Mouse (Mus musculus): ENCODE measurements at regions not wholly inside any gene's neighbourhood (a gene's known extent, or its start where the extent isn't known, plus 50 kb on each side); places are given as distances from the start of the nearest gene placed in this dataset.
"Not testable (repeated sequence)": the region's sequence is repeated elsewhere in the genome, so short reads cannot be mapped to it uniquely, and the experiment has no call there.

DNA sequence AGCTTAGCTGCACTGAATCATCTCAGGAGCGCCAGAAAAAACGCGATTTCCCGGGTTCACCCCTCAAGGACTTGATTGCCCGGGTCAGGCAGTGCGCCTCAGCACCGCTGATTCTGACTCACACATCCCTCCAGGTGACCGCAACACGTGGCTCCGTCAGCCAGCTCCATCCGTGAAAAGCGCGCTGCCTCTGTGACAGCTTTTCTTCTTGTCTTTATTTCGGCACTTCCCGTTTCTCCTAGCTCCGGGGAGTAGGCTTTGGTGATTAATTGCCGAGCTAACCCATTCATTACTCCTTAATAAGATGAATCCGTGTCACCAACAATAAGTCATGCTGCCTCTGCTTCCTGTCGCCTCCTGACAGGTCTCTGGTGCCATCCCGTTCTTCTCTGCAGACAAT, 108.6 kb downstream of the Katnal1 start:
- no peak for DNase-seq (ENCODE audit: low read depth)

DNA sequence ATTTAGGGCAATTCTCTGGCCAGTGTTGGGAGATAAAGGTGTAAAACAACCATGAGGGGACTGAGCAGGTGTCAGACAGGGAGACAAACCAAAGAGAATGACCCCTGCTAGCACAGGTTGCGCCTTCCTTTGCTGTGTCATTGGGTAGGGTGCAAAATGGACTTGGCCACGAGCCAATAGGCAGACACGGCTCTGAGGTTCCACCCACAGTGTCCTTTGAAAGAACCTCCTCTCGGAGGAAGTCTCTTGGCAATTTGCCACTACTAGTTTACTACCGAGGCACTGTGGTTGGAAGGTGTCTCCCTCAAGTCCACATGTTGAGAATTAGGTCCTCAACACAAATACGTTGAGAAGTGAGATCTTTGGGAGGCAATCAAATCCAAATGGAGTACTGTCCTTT, 109.7 kb downstream of the Katnal1 start:
- DNase-seq (ENCODE audit: low read depth), result no peak

DNA sequence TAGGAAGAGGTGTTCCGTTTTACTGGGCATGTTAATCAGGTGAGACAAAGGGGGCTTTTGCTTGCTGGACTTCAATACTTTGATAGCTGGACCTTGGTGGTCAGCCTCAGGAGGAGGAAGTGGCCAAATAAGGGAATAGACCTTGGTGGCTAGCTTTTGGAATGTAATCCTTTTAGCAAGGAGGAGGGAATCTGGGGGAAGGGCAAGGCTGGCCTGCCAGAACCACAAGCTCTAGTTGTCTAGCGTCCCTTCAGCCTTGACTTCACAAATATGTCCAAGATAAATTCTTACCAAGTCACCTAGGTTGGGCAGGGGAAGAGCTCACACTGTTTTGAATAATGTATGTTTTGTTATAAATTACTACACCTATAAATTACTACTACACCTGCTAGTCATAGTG, 110.4 kb downstream of the Katnal1 start:
- DNase-seq (ENCODE audit: low read depth), result no peak

DNA sequence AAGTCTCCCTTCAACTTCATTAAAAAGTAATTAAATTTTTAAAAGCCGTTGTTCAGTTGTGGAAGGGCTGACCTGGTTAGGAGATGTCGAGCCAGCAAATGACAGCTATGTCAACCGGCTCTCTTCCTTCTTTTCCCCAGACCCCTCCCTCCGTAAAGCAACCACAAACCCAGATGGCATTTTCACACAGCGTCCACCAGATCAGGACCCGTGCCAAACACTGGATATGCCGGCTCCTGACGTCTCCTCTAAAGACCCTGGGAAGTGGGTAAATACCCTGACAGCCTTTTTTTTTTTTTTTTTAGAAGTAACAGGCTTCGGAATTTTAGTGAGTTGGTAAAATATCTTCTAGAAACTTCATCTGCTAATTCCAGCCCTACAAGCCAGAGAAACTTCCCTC, 116.3 kb downstream of the Katnal1 start:
- DNase-seq (ENCODE audit: low read depth), result no peak

DNA sequence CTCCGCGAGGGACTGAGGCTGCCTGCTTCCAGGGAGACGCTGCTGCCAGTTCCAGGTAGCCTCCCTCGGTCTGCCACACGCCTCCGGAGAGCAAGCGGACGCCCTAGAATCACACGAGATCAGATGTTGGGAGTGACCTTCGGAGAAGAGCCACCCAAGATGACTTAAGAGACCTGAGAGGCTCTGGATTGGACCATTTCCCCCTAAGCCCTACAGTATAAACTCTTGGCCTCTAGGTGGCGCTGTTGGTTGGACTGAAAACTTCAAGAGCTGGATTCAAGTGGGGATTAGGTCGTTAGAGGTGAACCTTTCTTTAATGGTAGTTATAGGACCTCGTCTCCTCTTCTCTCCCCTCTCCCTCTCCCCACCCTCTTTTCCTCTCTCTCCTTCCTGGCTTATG, 117.1 kb downstream of the Katnal1 start:
- DNase-seq (ENCODE audit: low read depth), result no peak

DNA sequence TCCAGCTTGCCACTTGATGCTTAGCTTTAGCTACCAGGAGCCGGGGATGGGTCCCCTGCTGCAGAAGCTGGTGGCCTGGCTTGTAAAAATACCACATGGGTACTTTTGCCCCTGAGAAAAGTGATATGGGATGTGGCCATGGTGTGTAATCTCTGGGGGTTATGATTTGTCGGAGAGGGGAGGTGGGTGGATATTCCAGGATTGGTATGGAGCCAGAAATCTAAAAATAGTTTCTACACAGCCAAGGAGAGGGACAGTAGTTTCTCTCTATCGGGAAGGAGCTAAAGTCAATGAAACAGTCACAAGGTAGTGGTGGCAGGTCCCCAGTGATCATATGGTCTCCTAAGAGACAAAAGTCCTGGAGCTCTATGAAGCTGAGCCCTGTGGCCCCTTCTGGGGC, 119.6 kb downstream of the Katnal1 start:
- no peak for DNase-seq (ENCODE audit: low read depth)

DNA sequence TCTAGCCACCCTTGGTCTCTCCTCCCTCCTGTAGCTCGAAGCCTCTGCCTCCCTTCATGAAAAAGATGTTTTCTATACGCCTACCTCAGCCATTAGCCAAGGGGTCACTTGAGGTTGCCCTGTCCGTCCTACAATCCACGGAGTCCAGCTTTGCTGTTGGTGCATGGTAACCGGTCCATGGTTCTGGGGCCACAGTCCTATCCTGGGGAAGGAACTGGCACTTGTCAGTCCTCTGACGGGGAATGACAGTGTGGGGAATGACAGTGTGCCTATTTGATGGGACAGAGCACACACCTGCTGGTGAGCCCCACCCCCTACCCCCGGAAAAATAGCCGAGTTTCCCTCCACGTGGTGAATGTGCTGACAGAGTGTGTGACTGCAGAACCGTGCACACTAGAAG, 120.1 kb downstream of the Katnal1 start:
- no peak for DNase-seq (ENCODE audit: low read depth)

DNA sequence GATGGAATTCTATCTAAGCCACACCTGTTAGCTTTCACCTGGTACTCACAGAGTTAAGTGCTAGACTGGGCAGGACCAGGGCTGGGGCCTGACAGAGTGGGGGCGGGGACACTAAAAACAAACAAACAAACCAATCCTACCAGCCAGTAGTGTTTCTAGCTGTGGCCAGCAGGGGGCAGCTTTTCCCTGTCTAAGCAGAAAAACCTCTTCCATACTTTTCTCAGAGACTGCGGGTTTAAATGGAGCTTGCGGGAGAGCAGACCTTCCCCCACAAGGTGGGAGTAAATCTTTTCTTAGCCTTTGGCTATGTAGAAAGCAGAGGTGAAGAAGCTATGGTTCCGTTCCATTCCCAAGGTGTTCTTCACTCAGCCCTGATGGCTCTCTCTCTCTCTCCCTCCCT, 120.7 kb downstream of the Katnal1 start:
- DNase-seq (ENCODE audit: low read depth), result no peak

DNA sequence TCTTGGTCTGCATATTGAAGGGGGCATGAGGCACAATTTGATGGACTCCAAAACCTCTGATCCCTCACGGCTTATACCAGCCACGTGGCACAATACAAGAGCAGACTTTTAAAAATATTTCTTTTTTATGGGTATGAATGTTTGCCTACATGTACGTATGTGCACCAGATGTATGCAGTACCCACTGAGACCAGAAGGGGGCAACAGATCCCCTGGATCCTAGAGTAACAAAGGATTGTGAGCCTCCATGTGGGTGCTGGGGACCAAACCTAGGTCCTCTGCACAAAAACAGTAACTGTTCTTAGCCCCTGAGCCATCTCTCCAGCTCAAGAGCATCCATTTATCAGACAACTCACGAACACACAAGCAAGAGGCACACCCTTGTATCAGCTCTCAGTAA, 121.5 kb downstream of the Katnal1 start:
- no peak for DNase-seq (ENCODE audit: low read depth)

DNA sequence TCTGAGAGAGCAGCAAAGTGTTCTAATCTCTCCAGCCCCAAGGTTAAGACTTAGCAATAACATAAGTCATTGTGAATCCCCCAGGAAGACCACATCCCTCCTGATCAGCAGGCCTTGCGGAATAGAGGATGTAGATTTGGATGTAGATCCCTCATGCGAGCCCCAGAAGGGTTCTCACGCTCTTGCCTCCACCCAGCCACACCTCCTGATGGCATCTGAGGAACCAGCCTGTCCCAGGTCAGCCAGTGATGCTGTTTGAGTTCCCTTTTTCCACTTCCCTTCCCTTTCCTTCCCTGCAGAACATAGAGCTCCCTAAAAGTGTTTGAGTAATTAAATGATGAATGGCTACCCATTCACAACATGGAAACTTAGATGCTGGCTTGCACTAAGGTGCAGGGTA, 124.1 kb downstream of the Katnal1 start:
- DNase-seq (ENCODE audit: low read depth), result no peak

DNA sequence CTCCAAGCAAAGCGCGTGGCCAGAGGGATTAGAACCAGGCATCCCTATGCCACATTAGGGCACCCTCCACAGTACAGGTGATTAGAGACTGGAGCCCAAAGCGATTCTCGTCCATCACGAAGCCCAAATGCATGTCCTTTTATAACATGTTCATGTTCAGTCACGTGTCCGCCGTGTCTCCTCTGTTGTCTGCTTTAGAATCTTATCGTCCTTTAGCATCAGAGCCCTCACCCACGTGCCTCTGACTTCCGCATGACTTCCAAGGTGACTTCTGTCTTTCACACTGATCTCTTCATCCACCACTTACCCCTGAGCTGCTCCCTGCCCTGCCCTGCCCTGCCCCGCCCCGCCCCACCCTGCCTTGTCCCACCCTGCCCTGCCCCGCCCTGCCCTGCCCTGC, 125.3 kb downstream of the Katnal1 start:
- DNase-seq (ENCODE audit: low read depth), result no peak

DNA sequence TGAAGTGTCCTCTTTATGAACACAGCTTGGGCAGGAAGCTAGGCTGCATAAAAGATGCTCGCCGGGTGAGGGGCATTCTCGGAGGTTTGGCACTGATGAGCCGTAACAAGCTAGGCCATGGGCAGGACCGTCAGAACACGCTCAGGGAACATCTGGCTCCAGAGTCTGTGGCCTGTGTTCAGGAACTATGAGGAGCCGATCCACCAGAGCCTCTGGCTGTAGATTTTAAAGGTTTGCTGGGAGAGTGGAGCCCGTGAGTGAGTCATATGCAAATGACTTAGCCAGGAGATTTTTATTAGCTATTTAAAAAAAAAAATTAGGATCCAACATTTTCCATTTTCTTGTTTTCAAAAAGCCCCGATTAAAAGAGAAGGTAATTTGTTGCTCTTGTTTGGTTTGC, 126.4 kb downstream of the Katnal1 start:
- DNase-seq (ENCODE audit: low read depth), result peak; percentile 30

DNA sequence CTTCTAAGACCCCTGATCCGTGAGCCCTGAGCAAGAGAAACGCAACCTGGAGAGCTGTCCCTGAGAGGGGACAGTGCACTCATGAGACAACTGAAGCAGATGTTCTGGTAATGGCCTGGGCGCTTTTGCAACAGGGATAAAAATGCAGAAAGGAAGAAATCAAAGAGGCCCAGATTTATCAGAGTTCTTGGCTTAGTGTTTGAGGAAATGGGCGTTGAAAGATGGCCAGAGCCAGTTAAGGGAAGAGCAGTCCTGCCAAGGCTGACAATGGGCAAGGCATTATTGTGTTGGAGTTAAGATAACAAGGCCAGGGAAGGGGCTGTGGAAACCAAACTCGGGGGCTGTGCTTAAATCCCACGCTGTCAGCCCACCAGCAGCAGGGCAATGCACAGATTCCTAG, 130.6 kb downstream of the Katnal1 start:
- no peak for DNase-seq (ENCODE audit: low read depth)

DNA sequence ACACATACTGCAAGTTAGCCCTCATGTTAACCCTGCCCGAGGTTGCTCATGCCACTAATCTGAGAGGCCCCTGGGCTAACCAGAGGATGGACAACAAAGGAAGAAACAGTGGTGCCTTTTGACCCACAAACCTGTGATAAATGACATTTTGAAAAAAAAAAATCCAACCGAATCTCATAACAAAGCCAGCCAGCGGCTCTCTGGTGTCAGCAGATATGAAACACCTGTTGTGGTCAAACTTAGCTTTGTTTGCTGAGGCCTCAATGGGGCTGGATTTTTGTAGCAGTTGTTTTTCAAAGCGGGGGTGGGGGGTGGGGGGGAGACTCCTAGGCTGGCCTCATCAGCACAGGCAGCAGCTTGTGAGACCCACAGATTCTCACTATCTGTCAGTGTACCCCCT, 133.0 kb downstream of the Katnal1 start:
- DNase-seq (ENCODE audit: low read depth), result no peak

DNA sequence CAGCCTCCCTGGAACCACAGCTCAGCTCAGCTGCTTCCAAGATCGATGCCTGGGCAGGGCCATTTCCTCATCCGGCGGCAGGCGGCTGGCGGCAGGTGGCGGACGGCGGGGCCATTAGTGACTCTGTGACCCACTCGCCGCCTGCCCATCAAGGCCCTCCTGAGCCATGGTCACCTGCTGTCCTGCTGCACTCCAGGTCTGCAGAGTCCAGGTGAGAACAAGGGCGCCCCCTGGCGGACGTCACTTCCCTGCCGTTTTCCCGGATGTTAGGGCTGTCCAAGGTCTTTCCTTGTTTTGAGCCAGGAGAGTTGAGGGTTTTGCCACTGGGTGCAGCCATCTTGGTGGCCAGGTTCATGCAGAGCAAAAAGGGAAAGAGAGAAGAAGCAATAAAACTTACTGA, 134.7 kb downstream of the Katnal1 start:
- DNase-seq (ENCODE audit: low read depth), result no peak

DNA sequence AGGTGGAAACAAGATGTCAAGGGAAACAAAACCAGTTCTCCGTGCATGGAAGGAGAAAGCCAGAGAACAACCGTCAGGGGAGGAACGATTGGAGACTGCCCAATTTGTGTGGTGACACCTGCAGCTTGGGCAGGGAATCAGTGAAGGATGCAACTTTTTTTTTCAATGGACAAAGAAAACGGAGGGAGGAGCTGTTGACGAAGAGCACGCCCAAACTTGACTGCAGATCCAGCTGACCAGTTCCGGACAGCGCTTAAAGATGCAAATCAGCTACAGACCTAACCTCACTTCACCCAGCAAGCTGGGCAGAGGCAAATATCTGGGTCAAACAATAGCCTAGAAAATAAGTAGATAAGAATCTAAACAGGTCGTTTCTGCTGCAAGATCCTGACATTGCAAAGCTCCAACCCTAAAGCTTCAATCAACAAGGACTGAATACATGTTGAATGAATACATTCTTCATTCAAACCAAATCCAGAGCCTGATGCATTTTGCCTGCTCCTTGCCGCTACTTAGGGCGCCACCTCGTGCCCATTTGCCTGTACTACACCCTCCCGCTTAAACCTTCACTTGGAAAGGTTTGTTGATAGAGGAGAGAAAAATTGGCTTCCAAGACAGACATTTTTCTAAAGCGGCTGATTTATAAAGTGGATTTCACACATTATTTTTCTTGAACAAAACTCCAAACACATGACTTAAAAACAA, 136.2 kb downstream of the Katnal1 start:
- no peak for DNase-seq (ENCODE audit: low read depth)

DNA sequence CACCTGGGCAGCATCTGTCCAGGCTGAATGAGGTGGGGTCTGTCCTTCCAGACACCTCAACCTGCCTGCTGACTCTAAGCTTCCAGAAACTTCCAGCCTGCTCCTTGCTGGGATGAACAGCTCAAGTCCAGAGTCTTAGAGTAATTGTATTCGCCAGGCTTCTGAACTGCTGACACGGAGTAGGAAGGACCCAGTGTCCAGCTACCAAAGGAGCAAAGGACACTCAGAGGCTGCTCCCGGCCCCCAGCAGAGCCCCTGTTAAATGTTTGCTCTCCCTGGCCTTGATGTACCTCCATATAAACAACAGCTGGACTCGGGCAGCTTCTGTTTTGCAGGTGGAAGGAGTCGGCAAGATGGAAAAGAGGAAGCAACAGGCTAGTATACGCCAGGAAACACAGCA, 137.5 kb downstream of the Katnal1 start:
- DNase-seq (ENCODE audit: low read depth), result no peak

DNA sequence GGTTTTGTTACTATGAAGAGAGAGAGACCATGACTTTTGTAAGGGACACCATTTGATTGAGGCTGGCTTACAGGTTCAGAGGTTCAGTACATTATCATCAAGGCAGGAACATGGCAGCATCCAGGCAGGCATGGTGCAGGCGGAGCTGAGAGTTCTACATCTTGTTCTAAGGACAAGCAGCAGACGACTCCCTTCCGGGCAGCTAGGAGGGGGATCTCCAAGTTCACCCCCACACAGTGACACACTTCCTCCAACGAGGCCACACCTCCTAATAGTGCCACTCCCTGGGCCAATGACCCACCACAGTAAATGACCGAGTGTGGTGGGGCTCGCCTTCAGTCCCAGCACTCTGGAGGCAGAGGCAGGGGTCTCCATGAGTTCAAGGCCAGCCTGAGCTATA, 138.8 kb downstream of the Katnal1 start:
- not testable (repeated sequence) for DNase-seq (ENCODE audit: low read depth)

DNA sequence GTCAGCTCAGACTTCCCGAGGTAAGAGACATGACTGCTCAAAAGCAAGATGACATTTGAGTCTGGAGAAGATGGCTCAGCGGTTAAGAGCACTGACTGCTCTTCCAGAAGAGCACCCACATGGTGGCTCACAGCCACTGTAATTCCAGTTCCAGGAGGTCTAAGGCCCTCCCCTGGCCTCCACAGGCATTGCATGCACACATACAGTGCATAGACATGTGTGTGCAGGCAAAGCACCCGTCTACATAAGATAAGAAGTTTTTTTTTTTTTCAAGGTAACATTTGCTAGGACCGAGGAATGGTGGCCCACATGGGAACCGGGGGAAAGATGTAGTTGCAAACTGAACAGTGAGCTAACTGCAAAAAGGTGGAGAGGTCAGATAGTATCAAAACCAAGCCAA, 139.3 kb downstream of the Katnal1 start:
- no peak for DNase-seq (ENCODE audit: low read depth)

DNA sequence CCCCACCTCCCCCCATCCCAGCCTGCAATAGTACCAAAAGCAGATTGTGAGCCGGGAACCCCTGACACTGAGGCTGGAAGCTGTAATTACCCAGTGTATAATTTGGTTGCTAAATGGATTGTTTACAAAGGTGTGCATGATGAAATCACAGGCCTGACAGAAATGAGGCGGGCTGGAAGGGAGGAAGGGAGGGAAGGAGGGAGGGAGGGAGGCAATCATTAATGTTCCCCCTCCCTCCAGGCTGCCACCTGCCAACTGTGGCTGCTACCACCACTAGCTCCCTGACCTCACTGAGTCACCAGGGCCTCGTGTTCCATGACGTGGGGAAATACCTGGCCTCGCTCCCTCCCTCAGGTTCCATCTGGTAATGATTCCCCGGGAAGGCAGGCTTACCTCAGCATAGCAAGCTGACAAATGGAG, 140.0 kb downstream of the Katnal1 start:
- DNase-seq (ENCODE audit: low read depth), result no peak

DNA sequence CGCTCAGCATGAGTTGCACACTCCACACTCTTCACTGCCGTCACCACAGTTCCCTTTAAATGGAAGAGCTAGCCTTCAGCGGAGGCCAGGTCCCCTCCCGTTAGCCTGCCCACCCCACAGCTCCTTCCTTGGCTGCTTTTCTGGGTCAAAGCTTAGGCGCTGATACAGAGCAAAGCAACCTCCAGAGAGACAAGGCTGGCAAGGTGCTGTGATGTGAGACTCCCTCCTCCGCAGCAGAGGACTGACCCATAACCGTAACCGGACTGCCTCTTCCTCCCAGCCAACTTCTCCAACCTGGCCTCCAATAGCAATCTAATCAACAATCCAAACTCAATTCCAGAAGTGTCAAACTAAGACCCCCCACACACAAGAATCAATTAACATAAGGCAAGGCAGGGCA, 140.4 kb downstream of the Katnal1 start:
- no peak for DNase-seq (ENCODE audit: low read depth)

DNA sequence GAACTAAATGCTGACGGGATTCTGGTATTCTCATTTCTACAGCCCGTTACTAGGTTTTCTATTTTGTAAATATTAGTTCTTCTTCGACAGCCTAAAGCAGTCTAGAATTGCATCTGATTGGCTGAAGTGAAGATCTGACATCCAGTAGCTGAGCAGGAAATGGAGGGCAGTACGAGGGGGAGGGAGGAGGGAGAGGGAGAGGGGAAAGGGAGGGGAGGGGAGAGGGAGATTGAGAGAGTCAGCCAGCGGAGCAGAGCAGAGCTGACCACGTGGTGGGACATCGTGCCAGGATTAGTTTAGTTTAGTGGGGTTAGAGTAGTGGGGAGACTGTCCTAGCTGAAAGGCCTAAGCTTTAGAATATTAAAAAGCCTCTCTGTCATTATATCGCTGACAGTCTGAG, 141.8 kb downstream of the Katnal1 start:
- no peak for DNase-seq (ENCODE audit: low read depth)

DNA sequence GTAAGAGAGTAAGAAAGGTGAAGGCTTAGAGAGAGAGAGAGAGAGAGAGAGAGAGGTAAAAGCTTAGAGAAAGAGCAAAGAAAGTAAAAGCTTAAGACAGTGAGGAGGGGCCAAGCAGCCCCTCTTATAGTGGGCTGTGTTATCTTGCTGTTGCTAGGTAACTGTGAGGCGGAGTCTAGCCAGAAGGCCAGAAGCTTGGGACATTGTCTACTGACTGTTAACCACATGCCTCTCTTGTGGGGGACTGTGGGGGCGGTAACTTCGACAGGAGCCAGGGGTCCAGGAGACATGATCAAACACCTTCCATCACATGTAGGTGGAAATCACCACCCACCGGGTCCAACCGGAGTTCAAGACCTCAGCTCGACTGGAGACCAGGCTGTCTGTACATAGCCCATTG, 148.0 kb downstream of the Katnal1 start:
- not testable (repeated sequence) for DNase-seq (ENCODE audit: low read depth)
